Mouse (Mus musculus): ENCODE measurements around the gene Prickle2.

- TF ChIP-seq GATA1 (IDR thresholded peaks at IDR 0.05; ENCODE audit: borderline replicate concordance, low read length) (no peak), FLI1 (IDR thresholded peaks at IDR 0.05; ENCODE audit: low read length) (no peak)
Measured at GRCm38 (mm10) chr6:92441205-92441604, 264.8 kb downstream of the Prickle2 start.
